Mouse (Mus musculus) brain, adult 10 weeks (tissue): ENCODE results near the gene Prss47. TPM values are rescaled to one million over a fixed set of nuclear protein-coding genes. Genes with fewer than 3 reads are reported as not detected.

ENCODE experiments used
- polyA plus RNA-seq: library from polyadenylated mRNA; stranded (reverse); fragments of 350-450 nt; fragmentation: Illumina TruSeq; extraction: RNeasy Lipid Tissue Mini Kit (QIAGEN cat#74804); gene quantifications from one replicate; pipeline ENCODE4 v1.2.3, GENCODE M21; 2015; ENCODE audit warnings: low read depth, low replicate concordance

Prss47 gene
- polyA plus RNA-seq = not detected

GRCm38 (mm10) chr13:65052660-65053059, at the start of gene Prss47:
Gene Prss47 (minus strand): TSS chr13:65052760.

GRCm38 (mm10) chr13:65032758-65033157, 19.8 kb downstream of the Prss47 start, which contains the start of gene Spata31d1c:
Gene Spata31d1c (plus strand): TSS chr13:65033058.

Other genes starting within 250 kb of the Prss47 start
- 4.0 TPM for gene Cntnap3, start 148.8 kb downstream of the Prss47 start, polyA plus RNA-seq
- gene Spata31, start 135.4 kb downstream of the Prss47 start, polyA plus RNA-seq = not detected
- gene Spata31d1c, start 19.7 kb downstream of the Prss47 start, polyA plus RNA-seq = not detected
- 38.1 TPM for gene Mfsd14b, start 60.2 kb upstream of the Prss47 start, polyA plus RNA-seq
- gene Olfr465-ps1, start 85.3 kb upstream of the Prss47 start, polyA plus RNA-seq = not detected
- gene Olfr466, start 97.5 kb upstream of the Prss47 start, polyA plus RNA-seq = not detected
- not detected for gene Nlrp4f, start 153.2 kb upstream of the Prss47 start, polyA plus RNA-seq
- 0.79 TPM for gene Gm10775, start 206.8 kb upstream of the Prss47 start, polyA plus RNA-seq
- gene Zfp369, start 226.1 kb upstream of the Prss47 start, polyA plus RNA-seq = 30.2 TPM